Mouse (Mus musculus): ENCODE results near the gene Zfp865. TPM values are rescaled to one million over a fixed set of nuclear protein-coding genes. Genes with fewer than 3 reads are reported as not detected.

Zfp865 gene
- polyA plus RNA-seq, 1 experiment = 37.3 TPM

- Histone ChIP-seq H3K27ac (ENCODE audit: insufficient read depth, low read depth, low read length) (no peak overlapping the region), H3K4me3 (ENCODE audit: low read depth, low read length) (peak overlapping the region; percentile 18; the same call in 1 of the 2 replicates), H3K27me3 (ENCODE audit: control insufficient read depth, insufficient read depth, low read length) (peaks cover 64% of the 10 kb centered on the region), H3K4me1 (ENCODE audit: control insufficient read depth, insufficient read depth, insufficient read length, low read length) (peaks cover 6% of the 10 kb centered on the region), H3K36me3 (ENCODE audit: control insufficient read depth, insufficient read depth, low read length) (no peaks in the 10 kb centered on the region)
- TF ChIP-seq POLR2A (IDR thresholded peaks at IDR 0.05; ENCODE audit: low read depth, low read length) = no peak
- TF ChIP-seq CTCF (IDR thresholded peaks at IDR 0.05; ENCODE audit: extremely low read depth, insufficient read length, insufficient replicate concordance, low read depth, low read length) = no peak
- 9% methylated on average over 12 of the region's 12 CpGs for WGBS
These were observed 32.3 kb downstream of the Zfp865 start for GRCm38 (mm10) chr7:5052438-5052837.

GRCm38 (mm10) chr7:5052931-5053343 is 32.8 kb downstream of the Zfp865 start:
- Histone ChIP-seq H3K36me3 (ENCODE audit: control insufficient read depth, insufficient read depth, low read length) (no peaks in the 10 kb centered on the region), H3K4me3 (ENCODE audit: low read depth, low read length) (peak overlapping the region; percentile 18), H3K27me3 (ENCODE audit: control insufficient read depth, insufficient read depth, low read length) (peaks cover 64% of the 10 kb centered on the region), H3K4me1 (ENCODE audit: control insufficient read depth, insufficient read depth, insufficient read length, low read length) (peaks cover 6% of the 10 kb centered on the region), H3K27ac (ENCODE audit: insufficient read depth, low read depth, low read length) (no peak overlapping the region)
- TF ChIP-seq POLR2A (IDR thresholded peaks at IDR 0.05; ENCODE audit: low read depth, low read length) (no peak), CTCF (IDR thresholded peaks at IDR 0.05; ENCODE audit: extremely low read depth, insufficient read length, insufficient replicate concordance, low read depth, low read length) (no peak)
- WGBS = 8% methylated on average over 45 of the region's 45 CpGs

DNA sequence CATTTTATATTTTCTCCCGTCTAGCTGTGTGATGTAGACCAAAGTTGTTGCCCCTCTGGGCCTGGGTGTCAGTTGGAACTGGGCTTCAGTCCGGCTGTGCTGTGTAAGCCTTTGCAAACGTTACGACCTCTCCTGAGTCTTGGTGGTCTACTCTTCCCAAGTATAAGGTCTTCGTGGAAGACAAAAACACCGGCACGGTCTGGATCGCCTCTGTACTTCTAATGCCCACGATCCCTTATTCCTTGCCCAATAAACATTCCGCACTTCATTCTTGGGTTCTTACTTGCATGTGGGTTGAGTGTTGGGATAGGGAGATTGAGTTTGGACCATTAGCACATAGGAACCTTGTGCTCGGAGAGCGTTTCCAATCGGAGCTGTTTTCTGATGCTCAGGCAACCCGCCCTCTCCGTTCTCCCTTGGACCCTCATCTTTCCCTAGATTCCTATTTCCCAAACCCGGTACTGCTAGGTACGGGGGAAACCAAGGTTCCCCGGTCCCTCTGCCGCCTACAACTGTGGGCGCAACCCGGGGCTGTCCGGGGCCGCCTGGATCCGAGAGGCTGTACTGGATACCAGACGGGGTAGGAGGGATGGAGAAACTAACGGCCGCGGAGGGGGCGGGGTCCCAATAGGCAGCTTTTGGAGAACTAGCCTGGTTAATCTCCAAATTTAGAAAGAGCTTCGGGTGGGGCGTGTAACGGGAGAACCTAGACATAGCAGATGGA is 33.4 kb downstream of the Zfp865 start:
- TF ChIP-seq POLR2A (IDR thresholded peaks at IDR 0.05; ENCODE audit: low read depth, low read length) (no peak), CTCF (IDR thresholded peaks at IDR 0.05; ENCODE audit: extremely low read depth, insufficient read length, insufficient replicate concordance, low read depth, low read length) (no peak)
- Histone ChIP-seq H3K27me3 (ENCODE audit: control insufficient read depth, insufficient read depth, low read length) (peaks cover 65% of the 10 kb centered on the region), H3K36me3 (ENCODE audit: control insufficient read depth, insufficient read depth, low read length) (no peaks in the 10 kb centered on the region), H3K27ac (ENCODE audit: insufficient read depth, low read depth, low read length) (no peak overlapping the region), H3K4me3 (ENCODE audit: low read depth, low read length) (no peak overlapping the region), H3K4me1 (ENCODE audit: control insufficient read depth, insufficient read depth, insufficient read length, low read length) (peaks cover 6% of the 10 kb centered on the region)
- 19% methylated on average over 32 of the region's 32 CpGs for WGBS

- H3K4me3 ChIP-seq (ENCODE audit: low read depth, low read length) = peak overlapping the region; percentile 28
- TF ChIP-seq CTCF (IDR thresholded peaks at IDR 0.05; ENCODE audit: extremely low read depth, insufficient read length, insufficient replicate concordance, low read depth, low read length) (no peak), POLR2A (IDR thresholded peaks at IDR 0.05; ENCODE audit: low read depth, low read length) (no peak)
- H3K27me3 ChIP-seq (ENCODE audit: control insufficient read depth, insufficient read depth, low read length) = peaks cover 53% of the 10 kb centered on the region
- H3K27ac ChIP-seq (ENCODE audit: insufficient read depth, low read depth, low read length) = no peak overlapping the region
- no peaks in the 10 kb centered on the region for H3K36me3 ChIP-seq (ENCODE audit: control insufficient read depth, insufficient read depth, low read length)
- H3K4me1 ChIP-seq (ENCODE audit: control insufficient read depth, insufficient read depth, insufficient read length, low read length) = peaks cover 10% of the 10 kb centered on the region
- 4% methylated on average over 55 of the region's 55 CpGs for WGBS
These were observed 36.6 kb downstream of the Zfp865 start for GRCm38 (mm10) chr7:5056651-5057263.

DNA sequence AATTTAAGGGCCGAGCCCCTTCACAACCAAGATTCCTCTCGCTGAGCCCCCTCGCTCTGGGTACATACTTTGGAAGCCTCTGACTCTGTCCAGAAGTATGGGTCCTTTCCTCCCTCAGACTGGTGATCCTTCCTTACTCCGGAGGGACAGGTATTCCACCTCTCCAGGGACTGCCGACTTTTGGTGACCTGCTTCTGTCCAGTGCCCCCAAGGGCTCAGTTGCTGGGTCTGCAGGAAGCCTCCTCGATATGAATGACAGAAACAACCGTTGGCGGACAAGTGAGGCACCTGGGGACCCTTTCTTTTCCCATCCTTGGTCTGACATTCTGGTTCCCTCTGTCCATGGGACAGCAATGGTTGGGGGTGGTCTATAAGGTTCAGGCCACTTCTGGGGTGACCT is 37.2 kb downstream of the Zfp865 start:
- H3K36me3 ChIP-seq (ENCODE audit: control insufficient read depth, insufficient read depth, low read length) = no peaks in the 10 kb centered on the region
- WGBS = 40% methylated on average over 8 of the region's 8 CpGs
- TF ChIP-seq POLR2A (IDR thresholded peaks at IDR 0.05; ENCODE audit: low read depth, low read length) (no peak), CTCF (IDR thresholded peaks at IDR 0.05; ENCODE audit: extremely low read depth, insufficient read length, insufficient replicate concordance, low read depth, low read length) (no peak)
- no peak overlapping the region for H3K4me3 ChIP-seq (ENCODE audit: low read depth, low read length)
- H3K27ac ChIP-seq (ENCODE audit: insufficient read depth, low read depth, low read length) = no peak overlapping the region
- H3K27me3 ChIP-seq (ENCODE audit: control insufficient read depth, insufficient read depth, low read length) = peaks cover 46% of the 10 kb centered on the region
- H3K4me1 ChIP-seq (ENCODE audit: control insufficient read depth, insufficient read depth, insufficient read length, low read length) = peaks cover 10% of the 10 kb centered on the region

DNA sequence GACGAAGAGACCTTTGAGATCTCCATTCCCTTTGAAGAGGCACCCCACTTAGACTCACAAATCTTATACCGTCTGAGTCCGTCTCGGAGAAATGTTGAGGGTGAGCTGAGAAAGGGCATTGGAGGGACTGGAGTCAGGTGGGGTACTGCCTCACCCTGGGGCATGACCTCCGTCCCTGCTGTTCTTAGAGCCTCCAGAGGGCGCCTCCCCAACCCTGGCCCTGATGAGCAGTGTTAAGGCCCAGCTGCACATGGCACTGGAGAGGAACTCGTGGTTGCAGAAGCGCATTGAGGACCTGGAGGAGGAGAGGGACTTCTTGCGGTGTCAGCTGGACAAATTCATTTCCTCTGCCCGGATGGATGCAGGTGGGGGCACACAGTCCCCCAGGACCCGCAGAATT is 37.6 kb downstream of the Zfp865 start:
- WGBS = 45% methylated on average over 11 of the region's 11 CpGs
- Histone ChIP-seq H3K4me3 (ENCODE audit: low read depth, low read length) (no peak overlapping the region), H3K27me3 (ENCODE audit: control insufficient read depth, insufficient read depth, low read length) (peaks cover 42% of the 10 kb centered on the region), H3K27ac (ENCODE audit: insufficient read depth, low read depth, low read length) (no peak overlapping the region), H3K36me3 (ENCODE audit: control insufficient read depth, insufficient read depth, low read length) (no peaks in the 10 kb centered on the region), H3K4me1 (ENCODE audit: control insufficient read depth, insufficient read depth, insufficient read length, low read length) (peaks cover 9% of the 10 kb centered on the region)
- TF ChIP-seq POLR2A (IDR thresholded peaks at IDR 0.05; ENCODE audit: low read depth, low read length) (no peak), CTCF (IDR thresholded peaks at IDR 0.05; ENCODE audit: extremely low read depth, insufficient read length, insufficient replicate concordance, low read depth, low read length) (no peak)

- Histone ChIP-seq H3K27ac (ENCODE audit: insufficient read depth, low read depth, low read length) (no peak overlapping the region), H3K27me3 (ENCODE audit: control insufficient read depth, insufficient read depth, low read length) (peaks cover 34% of the 10 kb centered on the region), H3K36me3 (ENCODE audit: control insufficient read depth, insufficient read depth, low read length) (no peaks in the 10 kb centered on the region), H3K4me3 (ENCODE audit: low read depth, low read length) (no peak overlapping the region), H3K4me1 (ENCODE audit: control insufficient read depth, insufficient read depth, insufficient read length, low read length) (peaks cover 7% of the 10 kb centered on the region; the same call in 1 of the 2 replicates)
- 100% methylated on average over 1 of the region's 1 CpGs for WGBS
- TF ChIP-seq POLR2A (IDR thresholded peaks at IDR 0.05; ENCODE audit: low read depth, low read length) = no peak
These were observed 38.5 kb downstream of the Zfp865 start for GRCm38 (mm10) chr7:5058631-5059030.
